Mouse (Mus musculus): ENCODE data around the gene Lrig1. TPM values are rescaled to one million over a fixed set of nuclear protein-coding genes. Genes with fewer than 3 reads are reported as not detected.

The Lrig1 gene
- polyA plus RNA-seq (2012; rRNA removed; ENCODE audit: low replicate concordance) = 37.3 and 37.5 TPM in 2 replicates

GRCm38 (mm10) chr6:94700067-94700491, at the start of gene Lrig1:
Gene Lrig1 (minus strand): TSS chr6:94700158.

Other genes starting within 250 kb of the Lrig1 start
- 8.9 and 9.6 TPM in 2 replicates for gene Slc25a26, start 199.8 kb downstream of the Lrig1 start, polyA plus RNA-seq (2012; rRNA removed; ENCODE audit: low replicate concordance)